Mouse (Mus musculus) right cerebral cortex, adult 18-20 months (tissue): ENCODE results near the gene 4932429P05Rik.

ENCODE experiments used
- DNase-seq: peaks from one replicate; pipeline ENCODE4 v3.0.0; 2022; ENCODE audit warnings: mixed read lengths

Gene 4932429P05Rik

DNA sequence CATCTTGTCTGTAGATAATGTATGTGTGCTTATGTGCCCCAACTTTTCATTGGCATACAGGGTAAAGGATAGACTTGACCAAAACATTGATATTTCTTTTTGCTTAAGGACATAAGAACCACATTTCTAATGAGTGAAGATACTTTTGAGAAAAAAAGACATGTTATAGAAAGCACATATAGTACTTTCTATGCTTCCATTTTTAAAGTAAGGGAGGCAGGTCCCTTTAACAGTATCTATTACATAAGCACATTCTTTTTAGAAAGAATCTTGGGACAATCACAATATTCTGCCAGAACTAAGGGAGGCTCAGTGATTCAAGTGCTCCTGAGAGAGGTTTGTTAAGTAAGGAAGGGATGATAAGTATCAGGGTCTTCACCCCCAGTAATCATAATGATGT is at the start of gene 4932429P05Rik:
TSS of gene 4932429P05Rik (plus strand) at position 301 of the 400 bp plus-strand sequence.
- DNase-seq, result no peak
